Mouse (Mus musculus) ES-Bruce4 (cell line): ENCODE results near the gene St3gal2. TPM values are rescaled to one million over a fixed set of nuclear protein-coding genes. Genes with fewer than 3 reads are reported as not detected.
"Not testable (repeated sequence)": the region's sequence is repeated elsewhere in the genome, so short reads cannot be mapped to it uniquely, and the experiment has no call there.

ENCODE experiments used
- H3K27ac ChIP-seq: 2 replicates; pipeline ENCODE4 v1.5.1; 2012; ENCODE audit warnings: low read length, inconsistent platforms; ENCODE audit not compliant: insufficient read depth
- H3K27me3 ChIP-seq: 2 replicates; pipeline ENCODE4 v1.6.1; 2012; ENCODE audit warnings: mild to moderate bottlenecking, low read length, inconsistent platforms; ENCODE audit not compliant: control insufficient read depth, poor library complexity, insufficient read depth, severe bottlenecking
- H3K36me3 ChIP-seq: 2 replicates; pipeline ENCODE4 v1.6.1; 2012; ENCODE audit warnings: inconsistent platforms, mild to moderate bottlenecking, low read length, moderate library complexity; ENCODE audit not compliant: control insufficient read depth, poor library complexity, insufficient read depth, severe bottlenecking
- H3K4me1 ChIP-seq: one replicate; pipeline ENCODE4 v1.8.1; 2011; ENCODE audit warnings: low read length; ENCODE audit not compliant: control insufficient read depth, insufficient read depth
- H3K4me3 ChIP-seq: 2 replicates; pipeline ENCODE4 v1.5.1; 2011; ENCODE audit warnings: low read depth, mild to moderate bottlenecking, low read length
- H3K9ac ChIP-seq: 2 replicates; pipeline ENCODE4 v1.6.1; 2012; ENCODE audit warnings: low read depth, mild to moderate bottlenecking, inconsistent platforms; ENCODE audit not compliant: poor library complexity, severe bottlenecking
- H3K9me3 ChIP-seq: replicated peaks from 2 replicates; pipeline ENCODE4 v1.6.1; 2012; ENCODE audit warnings: mild to moderate bottlenecking, low read length, inconsistent platforms; ENCODE audit not compliant: control insufficient read depth, poor library complexity, insufficient read depth, severe bottlenecking
- CTCF ChIP-seq: IDR thresholded peaks from one replicate; pipeline ENCODE4 v1.8.1; 2011; ENCODE audit warnings: low read depth, low read length
- EP300 ChIP-seq: IDR thresholded peaks from 2 replicates; pipeline ENCODE4 v1.6.1; 2011; ENCODE audit warnings: low read depth, low read length; ENCODE audit not compliant: insufficient read depth
- POLR2A ChIP-seq: IDR thresholded peaks from one replicate; pipeline ENCODE4 v1.8.1; 2011; ENCODE audit warnings: low read length; ENCODE audit not compliant: insufficient read depth
- polyA plus RNA-seq: library from polyadenylated mRNA; stranded (reverse); fragments of >200 nt; gene quantifications from 2 replicates; pipeline ENCODE4 v1.2.4, GENCODE M21; 2011; ENCODE audit warnings: low read depth; ENCODE audit not compliant: missing spikeins, insufficient read depth, insufficient read length

St3gal2 gene
- polyA plus RNA-seq, 1 experiment = 7.1 TPM

DNA sequence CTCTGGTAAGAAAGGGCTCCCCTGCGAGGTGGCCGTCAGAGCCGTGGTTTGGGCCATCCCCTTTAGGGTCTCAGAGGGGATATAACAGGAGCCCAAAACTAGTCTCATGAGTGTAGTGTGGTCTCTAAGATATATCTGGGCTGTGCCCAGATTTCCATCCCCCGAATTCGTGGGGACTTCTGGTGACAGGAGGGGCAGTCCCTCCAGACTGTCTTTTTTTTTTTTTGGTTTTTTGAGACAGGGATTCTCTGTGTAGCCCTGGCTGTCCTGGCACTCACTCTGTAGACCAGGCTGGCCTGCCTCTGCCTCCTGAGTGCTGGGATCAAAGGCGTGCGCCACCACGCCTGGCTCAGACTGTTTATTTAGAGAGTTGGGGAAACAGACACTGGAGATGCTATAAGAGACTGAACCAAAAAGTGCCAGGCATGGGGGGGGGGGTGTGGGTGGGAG, 6.0 kb downstream of the St3gal2 start:
- Histone ChIP-seq H3K9me3 (no peaks in the 10 kb centered on the region), H3K27me3 (no peaks in the 10 kb centered on the region), H3K9ac (no peak overlapping the region), H3K4me3 (no peak overlapping the region), H3K27ac (no peak overlapping the region), H3K4me1 (peaks cover 13% of the 10 kb centered on the region), H3K36me3 (no peaks in the 10 kb centered on the region)
- TF ChIP-seq CTCF = no peak
- no peak for TF ChIP-seq POLR2A

GRCm38 (mm10) chr8:110926690-110927089, 7.0 kb downstream of the St3gal2 start:
- no peaks in the 10 kb centered on the region for H3K36me3 ChIP-seq
- no peak overlapping the region for H3K9ac ChIP-seq
- no peak overlapping the region for H3K4me3 ChIP-seq
- TF ChIP-seq CTCF (no peak), POLR2A (no peak), EP300 (no peak)
- H3K4me1 ChIP-seq = peaks cover 8% of the 10 kb centered on the region
- no peaks in the 10 kb centered on the region for H3K9me3 ChIP-seq
- no peaks in the 10 kb centered on the region for H3K27me3 ChIP-seq
- H3K27ac ChIP-seq = no peak overlapping the region

- H3K9me3 ChIP-seq = no peaks in the 10 kb centered on the region
- no peak overlapping the region for H3K27ac ChIP-seq
- peaks cover 3% of the 10 kb centered on the region for H3K4me1 ChIP-seq
- TF ChIP-seq EP300 (no peak), POLR2A (no peak), CTCF (no peak)
- H3K27me3 ChIP-seq = no peaks in the 10 kb centered on the region
- H3K36me3 ChIP-seq = no peaks in the 10 kb centered on the region
- H3K9ac ChIP-seq = no peak overlapping the region
- H3K4me3 ChIP-seq = no peak overlapping the region
Measured at GRCm38 (mm10) chr8:110928435-110928834, 8.7 kb downstream of the St3gal2 start.

DNA sequence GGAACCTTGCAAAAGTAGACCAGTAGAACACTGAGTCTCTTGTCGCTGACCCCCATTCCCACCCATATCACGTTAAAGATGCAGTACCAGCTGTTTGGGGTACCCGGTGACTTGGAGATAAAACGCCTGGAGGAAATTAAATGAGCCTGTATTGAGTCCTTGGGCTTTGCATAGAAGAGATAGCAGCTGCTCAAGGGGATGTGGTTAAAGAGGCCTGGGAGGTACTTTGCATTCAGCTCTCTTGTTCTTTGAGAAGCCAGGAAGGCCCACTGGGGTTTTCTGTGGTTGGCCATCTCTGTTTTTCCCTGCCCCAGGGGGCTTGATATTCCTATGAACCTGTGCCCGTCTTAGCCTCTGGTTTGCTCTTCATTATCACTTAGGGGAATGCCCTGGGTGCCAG, 9.3 kb downstream of the St3gal2 start:
- Histone ChIP-seq H3K36me3 (no peaks in the 10 kb centered on the region), H3K4me3 (no peak overlapping the region), H3K9ac (no peak overlapping the region), H3K27ac (no peak overlapping the region), H3K27me3 (no peaks in the 10 kb centered on the region), H3K4me1 (peaks cover 3% of the 10 kb centered on the region), H3K9me3 (no peaks in the 10 kb centered on the region)
- TF ChIP-seq POLR2A = no peak
- TF ChIP-seq EP300 = no peak
- no peak for TF ChIP-seq CTCF

GRCm38 (mm10) chr8:110929672-110930071, 9.9 kb downstream of the St3gal2 start:
- not testable (repeated sequence) for H3K36me3 ChIP-seq, H3K4me1 ChIP-seq, H3K27me3 ChIP-seq, H3K4me3 ChIP-seq, H3K9ac ChIP-seq, H3K27ac ChIP-seq, H3K9me3 ChIP-seq

- no peaks in the 10 kb centered on the region for H3K9me3 ChIP-seq
- H3K4me3 ChIP-seq = no peak overlapping the region
- H3K27me3 ChIP-seq = no peaks in the 10 kb centered on the region
- H3K36me3 ChIP-seq = no peaks in the 10 kb centered on the region
- peaks cover 3% of the 10 kb centered on the region for H3K4me1 ChIP-seq
- TF ChIP-seq POLR2A (no peak), CTCF (no peak), EP300 (no peak)
- no peak overlapping the region for H3K9ac ChIP-seq
- H3K27ac ChIP-seq = no peak overlapping the region
Measured at GRCm38 (mm10) chr8:110931176-110931939, 11.6 kb downstream of the St3gal2 start.
